Mouse (Mus musculus) MEL (cell line): ENCODE measurements at regions not wholly inside any gene's neighbourhood (a gene's known extent, or its start where the extent isn't known, plus 50 kb on each side); places are given as distances from the start of the nearest gene placed in this dataset.
A peak's percentile ranks its signal among the peaks of the same experiment; 100 is the strongest.

Experiments
- DNase-seq: peaks from one replicate; pipeline ENCODE4 v3.0.0; 2011; ENCODE audit warnings: low read depth, low spot score
- H3K27ac ChIP-seq: 2 replicates; pipeline ENCODE4 v1.5.1; 2012; ENCODE audit warnings: low read depth, mild to moderate bottlenecking, control low read depth, low read length, moderate library complexity; ENCODE audit not compliant: control insufficient read depth
- H3K27me3 ChIP-seq, 2 experiments: fragments of 150-350 bp in 1 of 2; sonication (generic) in 1 of 2; 2 replicates each; pipeline ENCODE4 v1.6.1; 2012; ENCODE audit warnings: low read length in 2 of 2, mild to moderate bottlenecking in 2 of 2, improper control_type of control experiment in 1 of 2, moderate library complexity in 1 of 2; ENCODE audit not compliant: insufficient read depth in 2 of 2, control insufficient read depth in 1 of 2
- H3K36me3 ChIP-seq, 2 experiments: 2 replicates each; pipeline ENCODE4 v1.6.1; 2012 to 2014; ENCODE audit warnings: low read length in 2 of 2, improper control_type of control experiment in 1 of 2, inconsistent platforms in 1 of 2, mild to moderate bottlenecking in 1 of 2; ENCODE audit not compliant: insufficient read depth in 2 of 2, control insufficient read depth in 1 of 2
- H3K4me1 ChIP-seq, 2 experiments: fragments of 150-350 bp in 1 of 2; sonication (generic) in 1 of 2; 2 replicates each; pipeline ENCODE4 v1.6.1; 2012; ENCODE audit warnings: low read length in 2 of 2, improper control_type of control experiment in 1 of 2, mild to moderate bottlenecking in 1 of 2; ENCODE audit not compliant: insufficient read depth in 2 of 2, control insufficient read depth in 1 of 2
- H3K4me3 ChIP-seq, 2 experiments: fragments of 150-350 bp in 1 of 2; sonication (generic) in 1 of 2; 2 replicates each; pipeline ENCODE4 v1.5.1; 2012; ENCODE audit warnings: low read depth in 2 of 2, low read length in 2 of 2, mild to moderate bottlenecking in 2 of 2, moderate library complexity in 2 of 2, control low read depth in 1 of 2, improper control_type of control experiment in 1 of 2; ENCODE audit not compliant: control insufficient read depth in 1 of 2, insufficient read depth in 1 of 2
- H3K79me2 ChIP-seq: 2 replicates; pipeline ENCODE4 v1.6.1; 2012; ENCODE audit warnings: mild to moderate bottlenecking, low read length, moderate library complexity; ENCODE audit not compliant: control insufficient read depth, poor library complexity, insufficient read depth
- H3K9ac ChIP-seq: 2 replicates; pipeline ENCODE4 v1.6.1; 2012; ENCODE audit warnings: low read depth, mild to moderate bottlenecking, control low read depth, low read length, moderate library complexity; ENCODE audit not compliant: control insufficient read depth, poor library complexity, severe bottlenecking
- H3K9me3 ChIP-seq: fragments of 150-350 bp; sonication (generic); replicated peaks from 2 replicates; pipeline ENCODE4 v1.6.1; 2012; ENCODE audit warnings: mild to moderate bottlenecking, low read length, improper control_type of control experiment, moderate library complexity; ENCODE audit not compliant: insufficient read depth
- CHD1 ChIP-seq: IDR thresholded peaks from 2 replicates; pipeline ENCODE4 v1.6.1; 2012; ENCODE audit warnings: low read depth, mild to moderate bottlenecking, inconsistent platforms, low read length, improper control_type of control experiment
- CHD2 ChIP-seq: IDR thresholded peaks from 2 replicates; pipeline ENCODE4 v1.6.1; 2011; ENCODE audit warnings: low read length, improper control_type of control experiment
- CTCF ChIP-seq, 3 experiments: IDR thresholded peaks in 2 of 3; conservative IDR thresholded peaks in 1 of 3; 2 replicates each; pipeline ENCODE4 v1.5.1; 2011 to 2012; ENCODE audit warnings: low read length in 3 of 3, low read depth in 2 of 3, mild to moderate bottlenecking in 2 of 3, improper control_type of control experiment in 1 of 3, inconsistent platforms in 1 of 3, mixed read lengths in 1 of 3, moderate library complexity in 1 of 3; ENCODE audit not compliant: control insufficient read depth in 1 of 3, insufficient read depth in 1 of 3, poor library complexity in 1 of 3, severe bottlenecking in 1 of 3
- EP300 ChIP-seq, 2 experiments: IDR thresholded peaks; 2 replicates each; pipeline ENCODE4 v1.6.1; 2011; ENCODE audit warnings: improper control_type of control experiment in 2 of 2, low read length in 2 of 2, low read depth in 1 of 2, mild to moderate bottlenecking in 1 of 2
- POLR2A ChIP-seq, 2 experiments: IDR thresholded peaks; 2 replicates each; pipeline ENCODE4 v1.6.1; 2011 to 2012; ENCODE audit warnings: low read length in 2 of 2, mild to moderate bottlenecking in 2 of 2, control low read depth in 1 of 2, improper control_type of control experiment in 1 of 2, low read depth in 1 of 2, moderate library complexity in 1 of 2; ENCODE audit not compliant: control insufficient read depth in 1 of 2, insufficient read depth in 1 of 2, poor library complexity in 1 of 2
- POLR2AphosphoS2 ChIP-seq: IDR thresholded peaks from 2 replicates; pipeline ENCODE4 v1.6.1; 2011; ENCODE audit warnings: low read length, improper control_type of control experiment
- RAD21 ChIP-seq: IDR thresholded peaks from 2 replicates; pipeline ENCODE4 v1.6.1; 2011; ENCODE audit warnings: mild to moderate bottlenecking, low read depth, low read length, improper control_type of control experiment
- USF2 ChIP-seq, 2 experiments: IDR thresholded peaks; 2 replicates each; pipeline ENCODE4 v1.6.1; 2011 to 2012; ENCODE audit warnings: improper control_type of control experiment in 2 of 2, low read length in 2 of 2, borderline replicate concordance in 1 of 2, inconsistent platforms in 1 of 2, low read depth in 1 of 2, mild to moderate bottlenecking in 1 of 2; ENCODE audit not compliant: insufficient read depth in 1 of 2
- ZMIZ1 ChIP-seq: IDR thresholded peaks from 2 replicates; pipeline ENCODE4 v1.6.1; 2012; ENCODE audit warnings: low read depth, mild to moderate bottlenecking, inconsistent platforms, low read length, improper control_type of control experiment, moderate library complexity
- ZNF384 ChIP-seq: IDR thresholded peaks from 2 replicates; pipeline ENCODE4 v1.6.1; 2012; ENCODE audit warnings: low read depth, mild to moderate bottlenecking, inconsistent platforms, low read length, improper control_type of control experiment

DNA sequence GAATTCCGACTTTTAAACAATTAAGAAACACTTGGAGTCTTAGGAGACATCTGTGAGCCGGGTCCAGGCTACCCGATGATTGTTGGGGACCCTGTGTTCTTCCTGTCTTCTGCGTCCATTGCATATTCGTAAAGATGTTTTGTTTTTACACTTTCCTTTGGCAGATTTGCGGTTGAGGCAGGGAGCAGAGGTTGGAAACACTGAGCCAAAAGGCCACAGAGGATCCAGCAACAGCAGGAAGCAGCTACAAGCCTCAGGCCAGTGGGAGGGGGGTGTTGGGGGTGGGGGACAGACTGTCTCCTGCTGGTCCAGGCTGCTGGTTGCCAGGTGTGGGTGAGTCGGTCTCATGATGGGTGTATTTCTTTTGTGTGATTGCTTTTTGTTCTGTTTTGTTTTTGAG, 92.7 kb upstream of the Gm26897 start:
- Histone ChIP-seq H3K9me3 (no peaks in the 10 kb centered on the region), H3K4me3 (no peak overlapping the region), H3K4me1 (no peaks in the 10 kb centered on the region), H3K79me2 (no peaks in the 10 kb centered on the region)
- DNase-seq, result no peak
- TF ChIP-seq ZNF384, result no peak
- TF ChIP-seq, all 39 proteins: peak for 0
- Histone ChIP-seq H3K27me3 (no peaks in the 10 kb centered on the region), H3K27ac (no peak overlapping the region), H3K9ac (no peak overlapping the region), H3K36me3 (no peaks in the 10 kb centered on the region)

DNA sequence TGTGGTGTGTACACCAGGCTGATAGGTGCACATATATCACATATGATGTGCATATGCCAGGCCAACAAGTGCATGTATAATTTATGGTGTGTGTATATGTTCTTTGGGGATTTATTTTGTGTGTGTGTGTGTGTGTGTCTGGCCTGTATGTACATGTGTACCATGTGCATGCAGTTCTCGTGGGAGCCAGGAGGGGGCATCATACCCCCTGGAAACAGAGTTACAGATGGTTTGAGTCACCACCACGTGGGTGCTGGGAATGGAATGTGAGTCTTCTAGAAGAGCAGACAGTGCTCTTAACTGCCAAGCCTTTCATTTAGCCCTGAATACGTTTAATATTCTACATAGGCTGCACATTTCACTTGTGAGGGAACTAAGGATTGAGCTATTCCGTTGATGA, 92.0 kb upstream of the Gm26897 start:
- no peaks in the 10 kb centered on the region for H3K9me3 ChIP-seq
- no peaks in the 10 kb centered on the region for H3K4me1 ChIP-seq
- no peaks in the 10 kb centered on the region for H3K27me3 ChIP-seq
- H3K9ac ChIP-seq, result no peak overlapping the region
- no peak for DNase-seq
- H3K36me3 ChIP-seq, result no peaks in the 10 kb centered on the region
- no peak overlapping the region for H3K27ac ChIP-seq
- no peaks in the 10 kb centered on the region for H3K79me2 ChIP-seq
- no peak overlapping the region for H3K4me3 ChIP-seq
- 0 out of 6 replicates have a peak, but pooled peaks of 1 of the 3 experiments have one; percentile 13 for TF ChIP-seq CTCF (IDR thresholded peaks at IDR 0.05 in 2 of 3, conservative IDR thresholded peaks at IDR 0.05 in 1 of 3; ENCODE audit: control insufficient read depth in 1 of 3, insufficient read depth in 1 of 3, low read depth in 2 of 3, low read length in 3 of 3, poor library complexity in 1 of 3, severe bottlenecking in 1 of 3)
- TF ChIP-seq EP300 (IDR thresholded peaks at IDR 0.05; ENCODE audit: low read depth in 1 of 2, low read length in 2 of 2), result no peak

DNA sequence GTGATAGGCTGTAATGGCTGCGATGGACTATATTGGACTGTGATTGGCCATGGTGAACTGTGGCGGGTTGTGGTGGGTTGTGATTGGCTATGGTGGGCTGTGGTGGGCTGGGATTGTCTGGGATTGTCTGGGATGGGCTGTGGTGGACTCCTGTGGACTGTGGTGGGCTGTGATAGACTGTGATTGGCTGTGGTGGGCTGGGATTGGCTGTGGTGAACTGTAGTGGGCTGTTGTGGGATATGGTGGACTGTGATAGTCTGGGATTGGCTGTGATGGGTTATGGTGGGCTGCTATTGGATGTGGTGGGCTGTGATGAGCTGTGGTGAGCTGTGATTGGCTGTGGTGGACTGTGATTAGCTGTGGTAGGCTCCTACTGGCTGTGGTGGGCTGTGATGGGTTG, 89.6 kb upstream of the Gm26897 start:
- H3K4me3 ChIP-seq, result no peak overlapping the region
- TF ChIP-seq ZMIZ1 (no peak), EP300 (IDR thresholded peaks at IDR 0.05; ENCODE audit: low read depth in 1 of 2, low read length in 2 of 2) (no peak), CHD2 (no peak), USF2 (IDR thresholded peaks at IDR 0.05; ENCODE audit: borderline replicate concordance in 1 of 2, insufficient read depth in 1 of 2, low read depth in 1 of 2, low read length in 2 of 2) (no peak), POLR2AphosphoS2 (no peak), POLR2A (IDR thresholded peaks at IDR 0.05; ENCODE audit: control insufficient read depth in 1 of 2, insufficient read depth in 1 of 2, low read depth in 1 of 2, low read length in 2 of 2, poor library complexity in 1 of 2) (no peak), RAD21 (no peak), CHD1 (no peak)
- TF ChIP-seq, all 39 proteins: peak for 0
- Histone ChIP-seq H3K36me3 (no peaks in the 10 kb centered on the region), H3K9me3 (no peaks in the 10 kb centered on the region), H3K27me3 (no peaks in the 10 kb centered on the region), H3K79me2 (no peaks in the 10 kb centered on the region), H3K4me1 (no peaks in the 10 kb centered on the region), H3K9ac (no peak overlapping the region), H3K27ac (no peak overlapping the region)
- no peak for DNase-seq
